Mouse (Mus musculus) cerebellum, postnatal 36 days (tissue): ENCODE results near the gene Shb.
A peak's percentile ranks its signal among the peaks of the same experiment; 100 is the strongest.

Experiments used
- DNase-seq, 2 experiments: peaks; one replicate each; pipeline ENCODE4 v3.0.0; 2021 to 2022; ENCODE audit warnings: mixed read lengths in 2 of 2

Gene Shb

GRCm38 (mm10) chr4:45481431-45481830 is 50.8 kb downstream of the Shb start:
- no peak for DNase-seq

DNA sequence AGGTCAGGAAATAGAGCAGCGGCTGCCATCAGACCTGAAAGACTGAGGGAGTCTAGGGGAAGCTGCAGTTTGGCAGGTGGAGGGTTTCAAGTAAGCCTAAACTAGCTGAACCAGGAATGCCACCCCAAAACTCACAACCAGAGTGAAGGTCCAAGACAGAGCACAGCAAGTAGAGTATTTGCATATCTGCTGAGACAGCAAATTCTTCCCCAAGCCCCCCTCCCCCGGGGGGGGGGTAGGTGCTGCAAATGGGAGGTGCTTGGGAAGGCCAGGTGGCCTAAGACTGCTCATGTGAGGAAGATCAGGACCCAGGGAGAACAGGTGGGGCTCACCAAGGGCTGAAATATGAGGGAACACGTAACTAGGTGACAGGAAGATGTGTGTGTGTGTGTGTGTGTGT is 51.7 kb downstream of the Shb start:
- DNase-seq, result no peak

GRCm38 (mm10) chr4:45479433-45479832 is 52.8 kb downstream of the Shb start:
- no peak for DNase-seq

DNA sequence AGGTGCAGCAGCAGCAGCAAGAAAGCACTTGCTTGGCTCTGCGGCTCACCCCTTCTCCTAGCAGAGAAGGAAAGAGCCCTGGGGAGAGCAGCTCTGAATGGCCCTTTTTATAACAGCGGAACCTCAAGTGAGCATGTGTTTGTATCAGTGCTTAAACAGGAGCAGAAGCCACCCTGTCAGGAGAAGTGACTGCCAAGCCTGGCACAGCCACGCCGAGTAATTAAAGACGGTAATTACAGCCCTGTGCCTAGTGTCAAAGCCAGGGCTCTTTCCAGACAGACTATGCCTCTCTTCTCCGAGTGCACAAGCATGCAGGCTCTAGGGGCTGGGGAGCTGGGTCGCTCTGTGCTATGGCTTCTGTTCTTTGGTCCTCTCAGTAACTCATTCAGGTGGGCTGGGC is 54.1 kb downstream of the Shb start:
- peak; percentile 41 to 47 for DNase-seq

DNA sequence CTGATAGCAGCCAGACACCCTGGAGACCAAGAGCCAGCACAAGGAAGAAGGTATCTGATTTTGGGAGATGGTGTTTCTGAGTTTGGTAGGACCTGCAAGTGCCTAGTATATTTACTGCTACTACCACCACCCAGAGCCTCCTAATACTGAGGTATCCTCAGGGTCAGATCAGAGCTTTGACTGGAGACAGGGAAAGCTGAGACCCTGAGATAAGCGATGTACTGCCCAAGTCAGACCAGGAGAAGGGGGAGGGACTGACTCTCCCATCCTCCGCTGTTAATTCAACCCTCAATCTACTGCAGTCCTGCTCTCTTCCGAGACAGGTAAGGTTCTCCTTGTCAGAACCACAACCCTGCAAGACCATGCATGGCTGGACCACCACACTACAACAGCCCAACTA is 55.2 kb downstream of the Shb start:
- DNase-seq, result no peak

DNA sequence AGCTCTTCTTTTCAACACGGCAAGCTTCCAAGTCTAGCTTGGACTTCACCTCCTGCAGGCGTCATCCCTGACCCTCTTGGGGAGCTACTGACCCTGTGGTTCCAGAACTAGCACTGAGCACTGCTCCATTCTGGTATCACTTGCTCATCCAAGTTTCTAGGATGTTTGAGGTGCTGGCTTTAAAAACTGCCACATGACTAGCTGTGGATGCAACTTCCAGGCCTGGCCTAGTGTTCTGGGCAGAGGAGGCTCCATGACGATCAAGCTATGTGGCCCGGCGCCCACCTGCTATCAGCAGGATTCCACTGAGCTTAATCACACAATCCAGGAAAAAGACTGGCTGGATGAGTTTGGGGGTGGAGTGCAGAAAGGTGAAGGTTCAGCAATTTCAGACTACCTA is 57.4 kb downstream of the Shb start:
- DNase-seq, result no peak

GRCm38 (mm10) chr4:45474131-45474530 is 58.1 kb downstream of the Shb start:
- no peak for DNase-seq

DNA sequence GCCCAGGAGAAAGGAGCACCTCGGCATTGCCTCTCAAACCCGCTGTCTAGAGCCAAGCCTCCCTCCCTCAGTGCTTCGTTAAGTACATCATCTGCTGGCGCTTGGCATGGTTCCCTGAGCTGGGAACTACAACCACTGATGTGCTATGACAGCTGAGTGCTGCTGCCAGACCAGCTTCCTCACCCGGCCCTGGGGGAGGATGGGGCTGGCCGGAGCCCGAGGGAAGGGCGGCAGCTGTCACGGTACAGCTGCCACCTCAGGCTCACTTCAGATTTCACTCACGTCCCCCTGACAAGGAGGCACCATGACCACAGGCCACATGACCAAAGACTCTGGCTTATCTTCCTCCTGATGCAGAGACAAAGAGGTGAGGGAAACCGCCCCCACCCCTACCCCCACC is 59.1 kb downstream of the Shb start:
- peak in 1 of 2 experiments; percentile 19 for DNase-seq

DNA sequence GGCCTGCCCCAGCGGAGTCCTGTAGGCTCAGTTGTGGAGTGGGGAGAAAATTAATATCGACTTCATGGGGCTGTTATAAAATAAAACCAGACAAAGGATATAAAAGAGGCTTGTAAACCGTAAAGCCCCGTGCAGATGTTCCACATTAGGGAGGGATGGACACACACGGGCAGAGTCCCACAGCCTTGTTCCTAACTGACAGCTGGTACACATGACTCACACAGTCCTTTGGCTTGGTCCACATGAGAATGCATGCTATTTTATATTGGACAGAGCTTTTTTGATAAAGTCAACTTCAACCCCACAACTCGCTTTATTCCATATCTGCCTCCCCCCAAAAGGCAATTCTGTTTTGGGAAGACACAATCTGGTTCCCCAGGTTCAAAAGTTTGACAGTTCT is 59.6 kb downstream of the Shb start:
- no peak for DNase-seq

DNA sequence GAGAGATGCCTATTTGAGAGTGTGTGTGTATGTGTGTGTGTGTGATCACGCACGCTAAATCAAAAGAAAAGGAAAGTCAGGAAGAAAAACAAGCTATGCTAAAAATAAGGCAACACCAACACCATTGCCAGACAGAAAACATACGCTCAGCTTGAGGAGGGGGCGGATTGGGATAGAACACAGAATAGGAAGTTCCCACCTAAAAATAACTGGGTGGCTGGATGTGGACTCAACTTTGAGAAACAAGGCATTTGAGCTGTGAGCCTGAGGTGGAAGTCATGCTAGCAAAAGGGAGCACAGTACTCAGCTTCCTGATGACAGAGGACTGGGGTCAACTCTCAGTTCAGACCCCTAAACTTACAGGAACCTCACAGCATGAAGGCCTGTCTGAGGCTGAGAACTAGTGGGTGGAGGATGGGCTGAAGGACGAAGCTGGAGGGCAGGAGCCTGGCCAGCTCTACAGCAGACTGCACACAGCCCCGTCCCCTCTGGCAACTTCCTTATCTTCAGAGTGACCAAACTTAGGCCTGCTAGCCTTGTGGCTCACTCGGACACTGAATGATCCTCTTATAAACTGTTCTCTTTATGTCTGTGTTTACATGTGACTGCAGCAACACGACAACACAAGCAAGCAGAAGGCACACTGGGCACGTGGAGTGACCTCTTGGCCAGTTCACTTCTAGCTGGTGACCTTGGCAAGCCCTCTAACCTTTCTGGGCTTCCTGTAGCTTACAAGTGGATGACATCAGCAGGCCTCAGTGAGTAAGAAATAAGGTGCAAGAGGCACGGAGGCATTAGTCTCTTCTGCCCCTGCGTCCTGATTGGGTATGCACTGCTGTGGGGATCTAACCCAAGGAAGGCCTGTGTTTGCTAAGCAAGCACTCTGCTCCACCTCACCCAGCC is 60.4 kb downstream of the Shb start:
- no peak for DNase-seq

DNA sequence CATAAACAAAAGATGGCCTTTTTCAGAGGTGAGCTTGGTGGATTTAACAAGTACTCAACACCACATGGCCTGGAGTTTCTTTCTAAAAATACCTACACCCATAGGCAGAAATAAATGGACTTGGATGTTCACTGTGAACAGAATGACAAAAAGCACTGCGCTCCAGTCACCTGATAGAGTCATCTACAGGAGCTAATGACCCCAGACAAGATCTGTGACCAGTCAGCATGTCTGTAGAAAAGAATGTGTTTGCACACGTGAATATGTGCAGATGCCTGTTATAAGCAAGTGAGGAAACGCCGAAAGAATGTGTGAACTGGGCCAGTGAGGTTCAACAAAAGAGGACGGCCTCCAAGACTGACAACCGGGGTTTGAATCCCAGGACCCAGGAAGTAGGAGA is 63.2 kb downstream of the Shb start:
- DNase-seq, result no peak

- no peak for DNase-seq
Observed at GRCm38 (mm10) chr4:45468507-45468906, 63.8 kb downstream of the Shb start.

DNA sequence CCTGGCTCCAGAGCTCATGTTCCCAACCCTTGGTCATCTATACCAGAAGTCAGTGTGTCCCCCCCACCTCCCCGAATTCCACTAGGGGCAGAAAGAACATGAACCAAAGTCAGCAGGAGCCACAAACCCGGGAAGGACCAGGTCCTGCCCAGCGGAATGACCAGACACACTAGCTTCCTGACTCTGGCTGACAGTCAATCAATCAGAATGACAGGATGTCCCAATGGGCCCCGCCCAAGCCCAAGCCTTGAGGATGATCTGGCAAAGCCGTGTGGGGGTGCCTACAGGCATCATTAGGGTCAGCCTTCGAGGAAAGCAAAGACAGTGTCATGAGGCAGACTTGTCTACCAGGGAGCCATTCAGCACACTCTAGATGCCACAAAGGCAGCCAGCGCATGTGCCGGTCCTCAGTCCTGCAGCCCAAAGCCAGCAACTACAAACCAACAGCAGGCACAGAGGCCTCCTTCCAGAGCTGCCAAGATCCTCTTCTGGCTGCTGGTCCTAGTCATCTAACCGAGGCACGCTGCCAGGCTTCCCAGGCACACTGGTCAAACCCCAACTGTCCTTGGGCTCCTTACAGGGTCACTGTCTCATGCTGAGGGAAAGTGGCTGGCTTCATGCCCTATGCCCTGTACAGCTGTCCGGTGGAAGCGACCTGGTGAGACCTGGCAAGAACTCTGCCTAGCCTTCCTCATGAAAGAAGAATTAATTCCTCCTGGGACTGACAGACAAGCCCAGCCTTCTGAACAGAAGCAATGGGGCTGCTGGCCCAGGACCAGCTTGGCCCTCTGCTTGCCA is 65.0 kb downstream of the Shb start:
- peak; percentile 61 to 71 for DNase-seq

- DNase-seq, result no peak
Observed at GRCm38 (mm10) chr4:45464941-45465340, 67.3 kb downstream of the Shb start.

DNA sequence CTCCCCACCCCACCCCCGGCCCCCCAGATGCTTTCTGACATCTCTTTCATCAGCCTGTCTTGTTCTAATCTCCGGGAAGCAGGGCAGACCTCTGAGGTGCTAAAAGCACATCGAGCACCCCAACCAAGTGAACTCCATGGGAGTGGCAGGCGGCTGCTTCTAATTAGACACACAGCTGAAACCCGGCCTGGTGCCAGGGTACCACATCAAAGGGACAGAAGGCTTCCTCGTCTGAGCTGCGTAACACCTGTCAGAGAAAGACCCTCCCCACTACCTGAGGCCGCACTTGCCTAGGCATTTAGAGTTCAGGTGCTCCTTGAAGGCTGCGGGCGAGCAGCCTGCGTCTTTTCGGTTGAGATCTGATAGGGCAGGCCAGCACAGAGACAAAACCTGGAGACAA is 67.7 kb downstream of the Shb start:
- no peak for DNase-seq

DNA sequence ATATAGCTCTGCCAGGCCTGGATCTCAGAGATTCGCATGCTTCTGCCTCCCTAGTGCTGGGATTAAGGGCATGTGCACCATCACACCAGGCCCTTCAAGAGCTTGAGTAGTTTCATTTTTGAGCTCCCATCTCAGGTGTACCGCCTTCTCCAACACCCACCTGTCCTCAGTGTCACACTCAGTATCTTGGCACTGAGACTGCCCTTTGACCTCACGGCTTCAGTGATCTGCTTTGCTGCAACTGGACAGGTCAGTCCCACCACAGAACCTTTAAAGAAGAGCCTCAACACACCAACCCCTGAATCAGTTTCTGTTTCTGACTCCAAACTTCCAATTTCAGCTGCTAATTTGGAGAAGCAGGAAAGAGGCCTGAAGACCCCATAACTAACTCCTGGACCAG is 68.1 kb downstream of the Shb start:
- DNase-seq, result no peak

DNA sequence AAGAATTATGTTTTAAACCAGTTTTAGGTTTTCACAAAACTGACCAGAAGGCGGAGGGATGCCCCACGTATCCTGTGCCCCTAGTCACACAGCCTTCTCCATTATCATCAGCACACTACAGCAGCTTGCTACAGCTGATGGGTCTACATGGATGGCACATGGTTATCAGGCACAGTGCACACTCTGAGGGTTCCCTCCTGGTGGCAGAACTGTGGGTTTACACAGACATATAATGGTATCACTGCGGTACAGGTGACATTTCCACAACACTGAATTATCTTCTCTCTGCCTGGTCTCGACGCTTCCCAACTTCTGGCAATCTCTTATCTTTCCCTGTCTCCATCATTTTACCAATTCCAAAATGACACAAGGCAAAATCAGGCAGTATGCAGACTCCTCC is 69.6 kb downstream of the Shb start:
- no peak for DNase-seq

- DNase-seq, result no peak
Observed at GRCm38 (mm10) chr4:45461661-45462060, 70.6 kb downstream of the Shb start.

DNA sequence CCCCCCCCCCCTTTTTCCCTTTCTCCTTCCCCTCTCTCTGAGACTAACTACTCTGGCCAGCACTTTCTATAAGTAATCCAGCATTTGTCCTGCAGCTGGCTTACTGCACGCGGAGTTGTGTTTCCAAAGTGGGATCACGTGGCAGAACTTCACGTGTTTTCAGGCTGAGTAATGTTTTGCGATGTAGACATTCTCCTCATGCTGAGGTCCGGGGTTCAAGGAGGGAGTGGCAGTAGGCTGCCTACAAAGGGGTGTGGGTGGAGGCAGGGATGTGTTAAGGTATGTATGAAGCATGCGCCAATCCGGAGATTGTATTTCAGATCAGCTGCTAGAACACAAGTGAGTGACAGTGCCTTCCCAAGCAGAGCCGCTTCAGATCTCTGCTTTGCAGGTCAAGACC is 72.9 kb downstream of the Shb start:
- no peak for DNase-seq

- DNase-seq, result no peak
Observed at GRCm38 (mm10) chr4:45457543-45457942, 74.7 kb downstream of the Shb start.

- no peak for DNase-seq
Observed at GRCm38 (mm10) chr4:45455001-45455400, 77.3 kb downstream of the Shb start.

GRCm38 (mm10) chr4:45453271-45453851 is 78.9 kb downstream of the Shb start:
- DNase-seq, result no peak

GRCm38 (mm10) chr4:45452569-45453111 is 79.6 kb downstream of the Shb start:
- DNase-seq, result no peak
